Mouse (Mus musculus) lung, embryonic 14.5 days (tissue): ENCODE results near the gene BC049352. TPM values are rescaled to one million over a fixed set of nuclear protein-coding genes. Genes with fewer than 3 reads are reported as not detected.

ENCODE experiments used
- ATAC-seq: fragments of 200-750 bp; cut with Nextera tagmentation; 2 replicates; pipeline ENCODE4 v1.8.0; 2017; ENCODE audit warnings: mild to moderate bottlenecking, moderate TSS enrichment, moderate library complexity; ENCODE audit not compliant: insufficient read depth
- DNase-seq: peaks from one replicate; pipeline ENCODE4 v3.0.0-alpha.2; 2015
- H3K27ac ChIP-seq: fragments of 300-500 bp; sonication (generic); 2 replicates; pipeline ENCODE4 v1.5.1; 2014; ENCODE audit warnings: low read depth, mild to moderate bottlenecking, moderate library complexity
- H3K27me3 ChIP-seq: fragments of 300-500 bp; sonication (generic); 2 replicates; pipeline ENCODE4 v1.6.1; 2014; ENCODE audit warnings: low read length, control low read depth; ENCODE audit not compliant: insufficient read depth
- H3K36me3 ChIP-seq: fragments of 300-500 bp; sonication (generic); 2 replicates; pipeline ENCODE4 v1.6.1; 2014; ENCODE audit warnings: control low read depth; ENCODE audit not compliant: insufficient read depth
- H3K4me1 ChIP-seq: fragments of 300-500 bp; sonication (generic); 2 replicates; pipeline ENCODE4 v1.6.1; 2014; ENCODE audit warnings: antibody characterized with exemption, control low read depth; ENCODE audit not compliant: insufficient read depth
- H3K4me2 ChIP-seq: fragments of 300-500 bp; sonication (generic); 2 replicates; pipeline ENCODE4 v1.6.1; 2014; ENCODE audit warnings: mild to moderate bottlenecking
- H3K4me3 ChIP-seq: fragments of 300-500 bp; sonication (generic); 2 replicates; pipeline ENCODE4 v1.5.1; 2014; ENCODE audit warnings: low read depth, low read length
- H3K9ac ChIP-seq: fragments of 300-500 bp; sonication (generic); 2 replicates; pipeline ENCODE4 v1.6.1; 2014
- H3K9me3 ChIP-seq: fragments of 300-500 bp; sonication (generic); 2 replicates; pipeline ENCODE4 v1.6.1; 2016; ENCODE audit warnings: low read depth, low read length, control low read depth
- CTCF ChIP-seq: IDR thresholded peaks from 2 replicates; pipeline ENCODE4 v1.5.1; 2016; ENCODE audit warnings: antibody characterized with exemption, low read depth
- WGBS: fragments of 180-500 bp; shearing (Covaris S2); extraction: QIAGEN DNeasy Blood & Tissue Kit; methylation state at CpG from one replicate; pipeline ENCODE4 v1.1.7; 2014; 5-methylcytosine and 5-hydroxymethylcytosine counted together
- polyA plus RNA-seq: library from polyadenylated mRNA; unstranded; fragments of >200 nt; fragmentation: Nextera tagmentation; extraction: Ambion mirVana; gene quantifications from 2 replicates; pipeline ENCODE4 v1.2.1, GENCODE M21; 2014

Gene BC049352
- polyA plus RNA-seq, 1 experiment from 2014 or later, result 0.13 TPM

- no peaks in the 10 kb centered on the region for H3K9me3 ChIP-seq
- H3K4me2 ChIP-seq, result no peak overlapping the region
- H3K36me3 ChIP-seq, result no peaks in the 10 kb centered on the region
- H3K4me1 ChIP-seq, result no peaks in the 10 kb centered on the region
- no peak overlapping the region for H3K4me3 ChIP-seq
- no peak overlapping the region for H3K27ac ChIP-seq
- no peak overlapping the region for H3K9ac ChIP-seq
- DNase-seq (no peak), ATAC-seq (no peak)
- 75% methylated on average over 4 of the region's 4 CpGs for WGBS
- no peaks in the 10 kb centered on the region for H3K27me3 ChIP-seq
- no peak for TF ChIP-seq CTCF
Observed at GRCm38 (mm10) chr9:45189661-45190174, 7.9 kb downstream of the BC049352 start.

GRCm38 (mm10) chr9:45195468-45195867 is 13.7 kb downstream of the BC049352 start:
- Histone ChIP-seq H3K9ac (no peak overlapping the region), H3K4me3 (no peak overlapping the region), H3K4me2 (no peak overlapping the region), H3K36me3 (no peaks in the 10 kb centered on the region), H3K9me3 (no peaks in the 10 kb centered on the region), H3K27ac (no peak overlapping the region), H3K27me3 (no peaks in the 10 kb centered on the region), H3K4me1 (no peaks in the 10 kb centered on the region)
- no peak for TF ChIP-seq CTCF
- DNase-seq, result no peak
- ATAC-seq, result no peak
- WGBS, result 66% methylated on average over 4 of the region's 4 CpGs

- H3K4me1 ChIP-seq, result no peaks in the 10 kb centered on the region
- 70% methylated on average over 8 of the region's 8 CpGs for whole genome bisulfite sequencing
- no peak overlapping the region for H3K27ac ChIP-seq
- no peak overlapping the region for H3K9ac ChIP-seq
- TF ChIP-seq CTCF, result no peak
- no peak overlapping the region for H3K4me3 ChIP-seq
- H3K9me3 ChIP-seq, result no peaks in the 10 kb centered on the region
- DNase-seq, result no peak
- no peaks in the 10 kb centered on the region for H3K36me3 ChIP-seq
- ATAC-seq, result no peak
- no peaks in the 10 kb centered on the region for H3K27me3 ChIP-seq
- no peak overlapping the region for H3K4me2 ChIP-seq
Observed at GRCm38 (mm10) chr9:45196125-45196830, 14.5 kb downstream of the BC049352 start.

- ATAC-seq, result no peak
- Histone ChIP-seq H3K9ac (no peak overlapping the region), H3K27ac (no peak overlapping the region), H3K4me1 (no peaks in the 10 kb centered on the region), H3K27me3 (no peaks in the 10 kb centered on the region), H3K9me3 (no peaks in the 10 kb centered on the region), H3K4me3 (no peak overlapping the region), H3K4me2 (no peak overlapping the region), H3K36me3 (no peaks in the 10 kb centered on the region)
- WGBS, result 76% methylated on average over 5 of the region's 5 CpGs
- TF ChIP-seq CTCF, result no peak
- no peak for DNase-seq
Observed at GRCm38 (mm10) chr9:45197549-45197948, 15.7 kb downstream of the BC049352 start.

- Histone ChIP-seq H3K27ac (no peak overlapping the region), H3K36me3 (no peaks in the 10 kb centered on the region), H3K4me1 (no peaks in the 10 kb centered on the region), H3K9ac (no peak overlapping the region), H3K4me2 (no peak overlapping the region), H3K4me3 (no peak overlapping the region), H3K9me3 (no peaks in the 10 kb centered on the region), H3K27me3 (no peaks in the 10 kb centered on the region)
- DNase-seq, result no peak
- WGBS, result 69% methylated on average over 5 of the region's 5 CpGs
- TF ChIP-seq CTCF, result no peak
- no peak for ATAC-seq
Observed at GRCm38 (mm10) chr9:45201319-45201947, 19.6 kb downstream of the BC049352 start.

- no peaks in the 10 kb centered on the region for H3K9me3 ChIP-seq
- no peaks in the 10 kb centered on the region for H3K4me1 ChIP-seq
- ATAC-seq (no peak), DNase-seq (no peak)
- H3K27me3 ChIP-seq, result no peaks in the 10 kb centered on the region
- H3K9ac ChIP-seq, result no peak overlapping the region
- H3K27ac ChIP-seq, result no peak overlapping the region
- WGBS, result 60% methylated on average over 9 of the region's 9 CpGs
- TF ChIP-seq CTCF, result no peak
- no peak overlapping the region for H3K4me3 ChIP-seq
- H3K4me2 ChIP-seq, result no peak overlapping the region
- no peaks in the 10 kb centered on the region for H3K36me3 ChIP-seq
Observed at GRCm38 (mm10) chr9:45202021-45202798, 20.4 kb downstream of the BC049352 start.
